Mouse (Mus musculus) cerebellum, adult 11 months (tissue): Measurements from ENCODE around the gene Icam2.
A peak's percentile ranks its signal among the peaks of the same experiment; 100 is the strongest.

ENCODE experiments used
- DNase-seq: peaks from one replicate; pipeline ENCODE4 v3.0.0; 2022

Gene Icam2

GRCm38 (mm10) chr11:106390757-106391156 is 2.9 kb upstream of the Icam2 start:
- no peak for DNase-seq

GRCm38 (mm10) chr11:106389611-106390010 is 1.7 kb upstream of the Icam2 start:
- DNase-seq, result no peak

GRCm38 (mm10) chr11:106387020-106387419 is 855 bp downstream of the Icam2 start:
- DNase-seq, result no peak

DNA sequence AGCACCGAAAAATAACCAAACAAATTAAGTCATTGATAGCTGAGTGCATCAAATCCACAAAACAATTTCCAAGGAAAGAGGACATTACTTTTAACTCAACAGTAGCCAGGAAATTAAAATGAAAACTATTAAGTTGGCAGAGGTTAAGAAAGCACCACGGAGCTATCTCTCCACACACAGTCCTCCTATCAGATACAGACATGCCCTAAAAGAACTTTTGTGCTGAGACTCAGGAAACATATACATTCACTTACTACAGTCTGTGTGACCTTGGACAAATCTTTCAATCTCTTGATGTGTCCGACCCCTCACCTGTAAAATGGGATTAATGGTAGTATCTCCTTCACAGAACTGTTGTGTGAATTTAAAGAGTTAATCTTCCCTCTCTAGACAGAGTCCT is 1.5 kb downstream of the Icam2 start:
- no peak for DNase-seq

DNA sequence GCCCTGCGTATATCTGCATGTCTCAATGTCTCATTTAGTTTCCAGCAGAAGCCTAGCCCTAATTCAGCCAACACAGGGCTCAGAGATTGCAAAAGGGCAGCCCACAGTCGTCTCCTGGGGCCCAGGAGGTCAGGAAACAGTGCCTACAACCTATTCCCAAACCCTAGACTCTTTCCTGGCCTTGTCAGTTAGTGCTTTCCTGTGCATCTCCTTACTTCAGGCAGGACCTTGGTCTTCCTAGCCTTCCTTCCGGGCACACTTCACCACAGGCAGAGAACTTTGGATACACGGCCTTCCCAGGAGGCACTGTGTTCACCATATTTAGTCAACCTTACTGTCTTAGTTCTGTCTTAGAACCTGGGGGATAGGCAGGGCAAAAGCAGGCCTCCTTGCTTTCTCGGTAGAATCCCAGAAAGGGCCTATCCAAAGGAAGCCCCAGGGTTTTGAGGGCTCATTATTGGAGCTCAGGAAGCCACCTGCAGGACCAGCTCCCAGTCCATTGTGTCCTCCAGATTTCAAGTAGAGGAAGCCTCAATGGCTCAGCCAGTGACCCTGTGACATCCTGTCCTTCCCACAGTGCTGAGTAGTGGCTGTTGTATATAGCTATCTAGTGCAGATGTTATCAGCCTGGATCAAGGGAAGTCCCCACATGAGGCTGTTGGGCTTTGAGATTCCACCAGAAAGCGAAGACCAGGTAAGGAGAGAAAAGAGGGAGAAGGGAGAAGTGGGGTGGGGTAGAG is 4.7 kb downstream of the Icam2 start:
- DNase-seq, result no peak

- DNase-seq, result no peak
Observed at GRCm38 (mm10) chr11:106382424-106382823, 5.5 kb downstream of the Icam2 start.

- DNase-seq, result no peak
Observed at GRCm38 (mm10) chr11:106381883-106382282, 6.0 kb downstream of the Icam2 start.

DNA sequence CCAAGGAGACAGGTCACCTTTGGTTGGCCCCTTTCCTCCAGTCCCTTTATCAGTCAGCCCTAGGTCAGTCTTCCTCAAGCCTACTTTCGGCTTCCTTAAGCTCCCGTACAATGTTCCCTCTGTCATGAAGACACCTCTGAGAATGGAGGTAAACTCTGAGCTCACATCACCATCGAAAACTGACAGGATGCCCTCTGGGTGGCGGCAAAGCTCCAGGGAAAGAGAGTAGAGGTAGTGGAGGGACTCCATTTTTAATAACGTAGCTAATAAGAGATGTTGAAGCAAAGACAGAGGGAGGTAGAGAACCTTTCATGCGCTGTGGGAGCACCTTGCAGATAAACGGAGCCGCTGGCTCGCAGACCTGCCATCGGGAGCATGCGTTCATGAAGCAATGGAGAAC is 6.9 kb downstream of the Icam2 start:
- DNase-seq, result no peak

- DNase-seq, result no peak
Observed at GRCm38 (mm10) chr11:106374979-106375378, 12.9 kb downstream of the Icam2 start.

DNA sequence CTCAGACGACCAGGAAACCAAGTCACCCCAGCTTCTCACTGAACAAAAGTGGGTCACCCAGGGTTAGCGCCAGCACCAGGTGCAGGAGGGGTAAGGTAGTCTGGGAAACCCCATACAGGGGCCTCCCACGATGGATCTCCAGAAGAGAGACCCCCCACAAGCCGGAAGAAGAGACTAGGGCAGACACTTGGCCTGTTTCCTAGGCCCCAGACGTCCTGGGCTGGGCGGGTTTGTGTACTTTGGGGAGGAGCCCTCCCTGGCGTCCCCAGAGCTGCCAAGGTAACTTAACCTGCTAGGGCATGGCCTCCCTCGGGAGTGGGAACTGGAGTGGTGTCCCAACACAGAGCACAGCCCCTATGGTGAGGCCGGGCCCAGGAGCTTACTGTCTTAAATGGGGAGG is 13.3 kb downstream of the Icam2 start:
- no peak for DNase-seq

DNA sequence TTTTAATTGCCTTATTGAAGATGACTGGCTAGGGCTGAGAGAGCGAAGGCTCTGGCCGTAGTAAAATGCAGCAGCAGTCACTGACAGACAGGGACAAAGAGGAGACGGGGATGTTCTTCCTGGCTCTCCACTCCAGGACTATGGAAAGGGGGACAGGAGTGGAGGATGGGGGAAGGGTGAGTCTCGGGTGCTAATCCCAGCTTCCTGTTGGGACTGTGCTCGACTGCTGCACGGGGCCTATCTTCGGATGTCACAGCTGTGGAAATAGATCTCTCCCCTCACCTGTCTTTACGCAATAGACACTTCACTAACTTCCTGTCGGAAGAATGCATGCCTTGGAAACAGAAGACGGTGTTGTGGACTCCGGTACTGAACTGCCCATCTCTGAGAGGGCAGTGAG is 13.9 kb downstream of the Icam2 start:
- no peak for DNase-seq

- peak; percentile 65 for DNase-seq
Observed at GRCm38 (mm10) chr11:106366316-106366715, 21.6 kb downstream of the Icam2 start.

- no peak for DNase-seq
Observed at GRCm38 (mm10) chr11:106365366-106365765, 22.5 kb downstream of the Icam2 start, which contains the start of gene Prr29. Prr29 (plus strand) TSS chr11:106365472.

GRCm38 (mm10) chr11:106364712-106365111 is 23.2 kb downstream of the Icam2 start:
- no peak for DNase-seq

DNA sequence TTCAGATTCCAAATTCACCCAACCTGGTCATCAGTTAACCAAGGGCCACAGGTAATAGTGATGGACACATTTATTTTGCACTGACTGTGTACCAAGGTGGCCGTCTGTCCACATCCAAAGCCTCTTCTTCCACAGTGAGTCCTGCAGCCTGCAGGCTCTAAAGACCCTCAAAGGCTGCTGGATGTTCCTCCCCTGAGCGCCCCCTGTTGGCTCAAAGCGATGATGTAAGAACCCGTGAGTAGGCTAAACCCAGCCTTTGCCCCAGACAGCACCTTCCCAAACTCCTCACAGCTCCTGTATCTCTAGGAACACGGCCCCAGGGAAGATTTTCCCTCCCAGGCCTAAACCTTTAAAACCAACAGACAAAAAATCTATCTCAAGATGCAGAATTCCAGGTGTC is 28.5 kb downstream of the Icam2 start:
- DNase-seq, result no peak

GRCm38 (mm10) chr11:106355382-106356128 is 32.3 kb downstream of the Icam2 start:
- peak; percentile 66 for DNase-seq

- no peak for DNase-seq
Observed at GRCm38 (mm10) chr11:106354181-106354580, 33.7 kb downstream of the Icam2 start.

- DNase-seq, result no peak
Observed at GRCm38 (mm10) chr11:106353188-106353587, 34.7 kb downstream of the Icam2 start, which contains the start of gene Scn4a. Scn4a (minus strand) TSS chr11:106353288.

GRCm38 (mm10) chr11:106351941-106352340 is 35.9 kb downstream of the Icam2 start:
- DNase-seq, result no peak

GRCm38 (mm10) chr11:106351253-106351652 is 36.6 kb downstream of the Icam2 start:
- DNase-seq, result no peak

DNA sequence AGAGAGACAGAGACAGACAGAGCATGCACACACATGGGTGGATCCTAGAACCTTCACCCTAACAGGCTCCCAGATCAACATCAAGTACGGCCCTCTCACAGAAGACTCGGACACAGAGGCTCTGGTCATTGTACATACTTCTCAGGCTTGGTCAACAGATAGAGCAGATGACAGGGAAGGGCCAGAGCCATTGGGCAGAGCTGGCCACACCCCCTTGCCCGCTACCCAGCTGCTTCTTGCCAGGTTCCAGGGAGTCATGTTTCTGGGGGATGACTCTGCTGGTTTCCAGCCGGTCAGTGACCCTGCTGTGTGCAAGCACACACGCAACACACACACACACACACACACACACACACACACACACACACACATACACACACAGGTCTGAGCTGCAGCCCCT is 37.0 kb downstream of the Icam2 start:
- no peak for DNase-seq

- DNase-seq, result no peak
Observed at GRCm38 (mm10) chr11:106349772-106350171, 38.1 kb downstream of the Icam2 start.

- no peak for DNase-seq
Observed at GRCm38 (mm10) chr11:106344910-106345309, 43.0 kb downstream of the Icam2 start.

GRCm38 (mm10) chr11:106340990-106341520 is 46.8 kb downstream of the Icam2 start:
- DNase-seq, result no peak
